Mouse (Mus musculus) limb, embryonic 12.5 days (tissue): ENCODE results near the gene Marf1. TPM values are rescaled to one million over a fixed set of nuclear protein-coding genes. Genes with fewer than 3 reads are reported as not detected.
"Not testable (repeated sequence)": the region's sequence is repeated elsewhere in the genome, so short reads cannot be mapped to it uniquely, and the experiment has no call there.

Source experiments
- ATAC-seq: fragments of 200-750 bp; cut with Nextera tagmentation; 2 replicates; pipeline ENCODE4 v1.8.0; 2017; ENCODE audit warnings: low read depth, moderate TSS enrichment; ENCODE audit not compliant: insufficient number of reproducible peaks, insufficient read depth, low FRiP score, low TSS enrichment
- H3K27ac ChIP-seq: fragments of 300-500 bp; sonication (generic); 2 replicates; pipeline ENCODE4 v1.5.1; 2016; ENCODE audit warnings: mild to moderate bottlenecking, moderate library complexity
- H3K27me3 ChIP-seq: fragments of 300-500 bp; sonication (generic); 2 replicates; pipeline ENCODE4 v1.6.1; 2016; ENCODE audit warnings: mild to moderate bottlenecking, moderate library complexity
- H3K36me3 ChIP-seq: fragments of 300-500 bp; sonication (generic); 2 replicates; pipeline ENCODE4 v1.6.1; 2016; ENCODE audit warnings: mild to moderate bottlenecking, moderate library complexity
- H3K4me1 ChIP-seq: fragments of 300-500 bp; sonication (generic); replicated peaks from 2 replicates; pipeline ENCODE4 v1.6.1; 2016
- H3K4me2 ChIP-seq: fragments of 300-500 bp; sonication (generic); 2 replicates; pipeline ENCODE4 v1.6.1; 2016; ENCODE audit warnings: mild to moderate bottlenecking, moderate library complexity
- H3K4me3 ChIP-seq: fragments of 300-500 bp; sonication (generic); replicated peaks from 2 replicates; pipeline ENCODE4 v1.5.1; 2016; ENCODE audit warnings: mild to moderate bottlenecking
- H3K9ac ChIP-seq: fragments of 300-500 bp; sonication (generic); replicated peaks from 2 replicates; pipeline ENCODE4 v1.6.1; 2016; ENCODE audit warnings: mild to moderate bottlenecking, moderate library complexity
- H3K9me3 ChIP-seq: fragments of 300-500 bp; sonication (generic); 2 replicates; pipeline ENCODE4 v1.6.1; 2016; ENCODE audit warnings: mild to moderate bottlenecking, moderate library complexity
- WGBS: fragments of 180-500 bp; shearing (Covaris S2); methylation state at CpG from one replicate; pipeline ENCODE4 v1.1.7; 2016; 5-methylcytosine and 5-hydroxymethylcytosine counted together
- polyA plus RNA-seq: library from polyadenylated mRNA; unstranded; fragments of >200 nt; fragmentation: Nextera tagmentation; extraction: Ambion mirVana; gene quantifications from 2 replicates; pipeline ENCODE4 v1.2.1, GENCODE M21; 2016

The Marf1 gene
- polyA plus RNA-seq, 1 experiment from 2014 or later = 20.5 TPM

DNA sequence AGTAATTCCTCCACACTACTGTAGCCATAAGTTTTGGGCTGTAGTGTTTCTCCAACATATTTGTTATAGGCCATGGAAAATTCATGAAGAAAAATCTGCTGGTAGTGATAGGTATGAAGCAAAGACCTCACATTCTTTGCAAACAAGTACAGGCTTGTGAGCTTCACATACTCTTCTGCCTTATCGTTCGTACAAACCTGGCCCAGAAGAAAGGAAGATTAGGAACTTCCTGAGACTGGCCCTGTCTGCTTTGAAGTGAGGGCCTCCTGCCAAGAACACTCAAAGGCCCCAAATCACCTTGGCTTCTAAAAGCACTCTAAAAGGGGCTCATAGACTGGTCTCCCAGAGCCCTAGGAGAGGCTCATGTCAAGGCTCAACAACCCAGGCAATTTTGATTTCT lies 45.9 kb downstream of the Marf1 start:
- ATAC-seq = no peak
- Histone ChIP-seq H3K27me3 (no peaks in the 10 kb centered on the region), H3K4me1 (no peaks in the 10 kb centered on the region), H3K36me3 (peaks cover 82% of the 10 kb centered on the region), H3K27ac (no peak overlapping the region), H3K4me3 (no peak overlapping the region), H3K9me3 (no peaks in the 10 kb centered on the region), H3K4me2 (no peak overlapping the region), H3K9ac (no peak overlapping the region)
- 76% methylated on average over 2 of the region's 2 CpGs for whole genome bisulfite sequencing

DNA sequence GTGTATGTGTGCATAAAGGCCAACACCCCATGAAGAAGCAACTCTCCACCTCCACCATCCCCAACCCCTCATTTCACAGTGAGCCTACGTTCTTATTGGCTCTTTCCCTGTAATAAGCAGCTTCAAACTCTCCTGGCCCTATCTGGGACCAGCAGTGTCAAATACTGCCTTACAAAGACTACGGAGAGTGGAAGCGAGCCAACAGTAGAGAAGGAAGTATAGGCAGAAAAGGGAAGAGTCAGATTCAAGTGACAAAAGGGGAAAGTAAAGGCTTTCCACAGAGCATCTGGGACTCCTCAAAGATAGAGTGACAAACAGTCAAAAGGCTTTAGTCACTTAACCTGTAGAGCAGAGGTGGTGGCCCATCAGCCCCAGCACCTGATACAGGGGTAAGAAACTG lies 50.4 kb downstream of the Marf1 start:
- H3K4me1 ChIP-seq = no peaks in the 10 kb centered on the region
- no peak overlapping the region for H3K4me3 ChIP-seq
- H3K27ac ChIP-seq = no peak overlapping the region
- H3K9ac ChIP-seq = no peak overlapping the region
- 89% methylated on average over 3 of the region's 3 CpGs for WGBS
- no peaks in the 10 kb centered on the region for H3K27me3 ChIP-seq
- peaks cover 89% of the 10 kb centered on the region for H3K36me3 ChIP-seq
- no peaks in the 10 kb centered on the region for H3K9me3 ChIP-seq
- no peak for ATAC-seq
- no peak overlapping the region for H3K4me2 ChIP-seq

DNA sequence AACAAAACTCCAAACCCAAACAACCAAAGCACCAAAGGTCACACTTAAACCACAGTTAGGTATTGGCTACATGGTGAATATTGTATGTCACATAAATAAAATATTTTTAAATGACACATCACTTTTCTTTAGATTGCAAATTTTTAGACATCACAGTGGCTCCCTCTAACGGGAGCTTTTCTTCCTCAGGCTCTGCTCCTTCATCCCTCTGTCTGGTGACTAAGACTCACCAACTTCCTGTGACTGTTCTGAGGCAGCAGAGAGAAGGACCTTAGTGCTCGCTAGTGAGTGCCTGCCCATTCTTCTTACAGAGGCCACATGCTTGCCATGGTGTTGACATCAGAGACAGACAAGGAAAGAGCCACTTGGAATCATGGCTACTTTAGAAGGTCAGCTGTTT lies 51.0 kb downstream of the Marf1 start:
- no peak overlapping the region for H3K9ac ChIP-seq
- WGBS = 84% methylated on average over 2 of the region's 2 CpGs
- H3K27me3 ChIP-seq = no peaks in the 10 kb centered on the region
- no peak overlapping the region for H3K4me2 ChIP-seq
- peaks cover 84% of the 10 kb centered on the region for H3K36me3 ChIP-seq
- H3K4me1 ChIP-seq = no peaks in the 10 kb centered on the region
- H3K27ac ChIP-seq = no peak overlapping the region
- H3K4me3 ChIP-seq = no peak overlapping the region
- no peaks in the 10 kb centered on the region for H3K9me3 ChIP-seq
- no peak for ATAC-seq

DNA sequence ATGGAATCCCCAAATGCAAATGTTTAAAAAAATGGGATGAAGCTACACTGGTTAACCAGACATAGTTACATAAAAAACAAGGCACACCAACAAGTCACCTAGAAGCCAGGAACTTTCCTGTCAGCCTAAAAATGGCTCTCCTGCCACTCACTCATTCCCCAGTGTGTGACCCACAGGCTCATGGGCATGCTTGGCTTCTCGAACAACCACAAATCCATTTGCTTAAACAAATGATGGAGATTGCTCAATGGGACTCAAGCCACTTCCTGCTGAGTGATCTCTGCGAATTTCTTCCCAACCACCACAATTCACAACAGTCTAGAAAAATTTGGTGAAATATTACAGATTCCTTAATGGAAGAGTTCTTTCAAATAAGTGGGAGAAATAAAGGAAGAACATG lies 52.2 kb downstream of the Marf1 start:
- H3K36me3 ChIP-seq = peaks cover 72% of the 10 kb centered on the region
- no peaks in the 10 kb centered on the region for H3K4me1 ChIP-seq
- no peaks in the 10 kb centered on the region for H3K9me3 ChIP-seq
- no peak overlapping the region for H3K9ac ChIP-seq
- H3K4me2 ChIP-seq = no peak overlapping the region
- no peak overlapping the region for H3K4me3 ChIP-seq
- H3K27ac ChIP-seq = no peak overlapping the region
- WGBS = 91% methylated on average over 2 of the region's 2 CpGs
- H3K27me3 ChIP-seq = no peaks in the 10 kb centered on the region
- no peak for ATAC-seq

- H3K27ac ChIP-seq = no peak overlapping the region
- no peak overlapping the region for H3K9ac ChIP-seq
- H3K4me2 ChIP-seq = no peak overlapping the region
- no peak overlapping the region for H3K4me3 ChIP-seq
- no peaks in the 10 kb centered on the region for H3K27me3 ChIP-seq
- 85% methylated on average over 3 of the region's 3 CpGs for WGBS
- no peaks in the 10 kb centered on the region for H3K9me3 ChIP-seq
- no peaks in the 10 kb centered on the region for H3K4me1 ChIP-seq
- no peak for ATAC-seq
- peaks cover 62% of the 10 kb centered on the region for H3K36me3 ChIP-seq
These were observed 53.4 kb downstream of the Marf1 start for GRCm38 (mm10) chr16:14109651-14110230.

DNA sequence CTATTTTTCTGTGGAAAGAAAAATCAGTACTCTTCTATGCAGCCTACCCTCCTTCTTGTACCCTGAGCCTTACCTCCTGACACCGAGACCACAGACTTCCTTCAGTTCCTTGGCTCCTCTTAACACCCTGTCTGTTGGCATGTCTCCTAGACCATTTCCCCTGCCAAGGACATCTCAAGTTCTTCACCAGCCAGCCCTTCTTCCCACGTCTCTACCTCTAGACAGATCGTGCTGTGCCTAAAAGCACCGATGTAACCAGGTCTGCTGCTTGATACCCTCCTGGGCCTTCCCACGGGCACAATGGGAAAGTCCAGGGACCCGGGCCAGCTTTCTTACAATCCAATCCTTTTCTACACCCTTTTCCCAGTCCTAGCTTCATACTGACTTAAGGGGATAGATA lies 57.3 kb downstream of the Marf1 start:
- H3K9me3 ChIP-seq = no peaks in the 10 kb centered on the region
- no peak overlapping the region for H3K9ac ChIP-seq
- no peaks in the 10 kb centered on the region for H3K27me3 ChIP-seq
- ATAC-seq = no peak
- H3K4me3 ChIP-seq = no peak overlapping the region
- 90% methylated on average over 6 of the region's 6 CpGs for WGBS
- no peak overlapping the region for H3K4me2 ChIP-seq
- peaks cover 27% of the 10 kb centered on the region for H3K36me3 ChIP-seq
- H3K4me1 ChIP-seq = no peaks in the 10 kb centered on the region
- no peak overlapping the region for H3K27ac ChIP-seq

- Histone ChIP-seq H3K4me1 (no peaks in the 10 kb centered on the region), H3K27me3 (no peaks in the 10 kb centered on the region), H3K4me3 (no peak overlapping the region), H3K9ac (no peak overlapping the region), H3K36me3 (no peaks in the 10 kb centered on the region; the same call in 1 of the 2 replicates), H3K27ac (no peak overlapping the region), H3K9me3 (no peaks in the 10 kb centered on the region), H3K4me2 (no peak overlapping the region)
- WGBS = 69% methylated on average over 2 of the region's 2 CpGs
- ATAC-seq = no peak
These were observed 71.4 kb downstream of the Marf1 start for GRCm38 (mm10) chr16:14091771-14092170.

DNA sequence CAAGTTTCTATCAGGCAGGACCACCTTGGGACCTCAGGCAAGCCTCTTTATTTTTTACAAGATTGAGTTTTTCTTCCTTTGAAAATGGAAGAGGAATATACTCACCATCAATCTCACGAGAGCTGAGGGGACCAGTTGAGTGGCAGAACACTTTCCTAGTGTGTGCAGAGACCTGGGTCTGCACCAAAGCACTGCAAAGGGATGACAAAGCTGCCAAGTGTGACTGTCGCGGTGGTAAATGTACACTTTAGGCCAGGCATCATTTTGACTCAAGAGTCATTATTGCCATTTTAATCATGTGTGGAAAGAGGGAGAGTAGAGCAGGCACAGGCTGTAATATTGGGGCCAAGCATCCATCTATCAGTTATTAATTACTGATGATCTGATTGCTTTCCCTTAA lies 73.9 kb downstream of the Marf1 start:
- Histone ChIP-seq H3K9ac (no peak overlapping the region), H3K4me3 (no peak overlapping the region), H3K4me1 (no peaks in the 10 kb centered on the region), H3K4me2 (no peak overlapping the region), H3K9me3 (no peaks in the 10 kb centered on the region), H3K27me3 (no peaks in the 10 kb centered on the region), H3K27ac (no peak overlapping the region), H3K36me3 (no peaks in the 10 kb centered on the region; the same call in 1 of the 2 replicates)
- WGBS = 87% methylated on average over 3 of the region's 3 CpGs
- ATAC-seq = no peak

DNA sequence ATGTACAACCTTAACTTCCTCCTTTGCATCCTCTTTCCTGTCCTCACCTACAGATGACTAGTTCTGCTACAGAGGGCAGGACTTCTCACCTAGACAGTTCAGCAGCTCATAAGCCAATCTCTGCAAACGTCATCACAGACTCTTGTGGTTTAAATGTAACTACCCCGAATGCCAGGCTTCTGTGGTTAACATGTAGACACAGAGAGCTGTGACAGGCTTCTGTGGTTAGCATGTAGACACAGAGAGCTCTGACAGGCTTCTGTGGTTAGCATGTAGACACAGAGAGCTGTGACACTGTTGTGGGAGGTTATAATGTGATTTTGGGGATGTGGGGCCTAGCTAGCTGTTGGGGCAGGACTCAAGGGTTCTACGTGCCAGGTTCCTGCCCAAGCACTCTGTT lies 74.9 kb downstream of the Marf1 start:
- H3K27ac ChIP-seq = no peak overlapping the region
- H3K9ac ChIP-seq = no peak overlapping the region
- WGBS = 79% methylated on average over 3 of the region's 3 CpGs
- H3K4me2 ChIP-seq = no peak overlapping the region
- no peaks in the 10 kb centered on the region for H3K27me3 ChIP-seq
- H3K9me3 ChIP-seq = no peaks in the 10 kb centered on the region
- no peak overlapping the region for H3K4me3 ChIP-seq
- H3K4me1 ChIP-seq = no peaks in the 10 kb centered on the region
- ATAC-seq = no peak
- H3K36me3 ChIP-seq = no peaks in the 10 kb centered on the region

DNA sequence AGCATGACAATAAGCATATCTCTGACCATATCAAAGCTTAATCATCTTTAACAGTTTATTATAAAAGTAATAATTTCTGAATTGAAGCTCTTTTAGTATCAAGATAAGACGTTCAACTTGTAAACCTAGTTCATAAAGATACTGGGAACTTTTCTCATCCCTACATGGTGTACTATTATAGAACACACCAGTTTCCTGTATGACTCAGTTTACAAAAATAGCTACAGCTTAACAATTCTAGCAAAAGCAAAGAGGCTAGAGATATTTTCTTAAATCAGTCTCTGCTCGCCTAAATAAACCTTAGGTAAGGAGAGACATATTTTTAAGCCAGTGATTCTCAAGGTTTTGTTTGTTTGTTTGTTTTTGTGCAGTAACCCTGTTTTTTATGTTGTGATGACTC lies 80.2 kb downstream of the Marf1 start:
- H3K9me3 ChIP-seq = no peaks in the 10 kb centered on the region
- no peaks in the 10 kb centered on the region for H3K27me3 ChIP-seq
- H3K4me1 ChIP-seq = no peaks in the 10 kb centered on the region
- H3K27ac ChIP-seq = no peak overlapping the region
- no peak overlapping the region for H3K4me2 ChIP-seq
- H3K9ac ChIP-seq = no peak overlapping the region
- H3K4me3 ChIP-seq = no peak overlapping the region
- 81% methylated on average over 2 of the region's 2 CpGs for WGBS
- ATAC-seq = no peak
- H3K36me3 ChIP-seq = no peaks in the 10 kb centered on the region

DNA sequence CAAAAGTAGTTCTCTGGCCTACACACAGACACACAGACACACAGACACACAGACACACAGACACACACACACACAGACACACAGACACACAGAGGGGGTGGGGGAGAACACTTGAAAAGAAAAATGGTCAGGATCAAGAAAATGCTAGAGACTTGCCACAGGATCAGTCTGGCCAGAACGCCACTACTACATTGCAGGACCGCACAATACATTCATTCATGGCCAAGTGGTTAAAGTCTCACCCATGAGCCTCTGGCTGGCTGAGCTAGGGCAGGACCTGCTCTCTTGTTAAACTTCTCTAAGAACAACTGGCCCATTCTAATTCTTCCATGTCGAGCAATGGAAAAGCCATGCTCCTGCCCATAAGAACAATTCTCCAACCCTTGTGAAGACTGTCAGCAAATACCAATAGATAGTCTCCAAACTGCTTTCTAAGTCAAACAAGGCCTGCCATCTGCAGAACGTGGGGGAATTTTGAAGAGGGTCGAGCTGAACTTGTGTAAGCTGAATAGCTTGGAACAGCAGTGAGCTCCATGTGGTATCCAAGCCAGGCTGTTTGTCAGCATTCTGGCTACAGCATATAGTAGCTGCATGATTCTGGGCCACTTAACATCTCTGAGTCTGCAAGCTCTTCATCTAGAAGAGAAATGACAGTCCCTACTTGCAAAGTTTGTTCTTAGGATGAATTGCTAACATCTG lies 92.5 kb downstream of the Marf1 start:
- Histone ChIP-seq H3K4me2 (no peak overlapping the region), H3K9ac (no peak overlapping the region), H3K27ac (peak overlapping the region; percentile 47; the same call in 1 of the 2 replicates), H3K4me1 (no peaks in the 10 kb centered on the region), H3K9me3 (no peaks in the 10 kb centered on the region), H3K36me3 (no peaks in the 10 kb centered on the region), H3K4me3 (no peak overlapping the region), H3K27me3 (no peaks in the 10 kb centered on the region)
- no peak for ATAC-seq
- WGBS = 74% methylated on average over 5 of the region's 5 CpGs

DNA sequence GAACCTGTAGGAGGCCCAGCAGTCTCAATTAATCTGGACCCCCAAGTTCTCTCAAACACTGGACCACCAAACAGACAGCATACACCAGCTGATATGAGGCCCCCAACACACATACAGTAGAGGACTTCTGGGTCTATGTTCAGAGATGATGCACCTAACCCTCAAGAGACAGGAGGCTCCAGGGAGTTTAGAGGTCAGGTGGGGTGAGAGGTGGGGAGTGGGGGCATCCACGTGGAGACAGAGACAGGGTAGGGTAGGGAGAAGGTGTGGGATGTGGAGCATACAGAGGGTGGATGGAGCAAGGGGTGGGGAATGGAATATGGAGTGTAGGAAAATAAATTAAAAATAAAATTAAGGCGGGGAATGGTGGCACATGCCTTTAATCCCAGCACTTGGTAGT lies 94.5 kb downstream of the Marf1 start:
- not testable (repeated sequence) for H3K4me3 ChIP-seq, H3K4me1 ChIP-seq, H3K36me3 ChIP-seq, H3K9ac ChIP-seq, H3K9me3 ChIP-seq, ATAC-seq, H3K27ac ChIP-seq, H3K4me2 ChIP-seq, H3K27me3 ChIP-seq
- 91% methylated on average over 2 of the region's 2 CpGs for WGBS
